Mouse (Mus musculus) NIH3T3 (cell line): ENCODE measurements around the gene Cmpk2.
"Not testable (repeated sequence)": the region's sequence is repeated elsewhere in the genome, so short reads cannot be mapped to it uniquely, and the experiment has no call there.

Experiments used
- DNase-seq: peaks from one replicate; pipeline ENCODE4 v3.0.0-alpha.2; 2012; ENCODE audit warnings: low read depth

The Cmpk2 gene

DNA sequence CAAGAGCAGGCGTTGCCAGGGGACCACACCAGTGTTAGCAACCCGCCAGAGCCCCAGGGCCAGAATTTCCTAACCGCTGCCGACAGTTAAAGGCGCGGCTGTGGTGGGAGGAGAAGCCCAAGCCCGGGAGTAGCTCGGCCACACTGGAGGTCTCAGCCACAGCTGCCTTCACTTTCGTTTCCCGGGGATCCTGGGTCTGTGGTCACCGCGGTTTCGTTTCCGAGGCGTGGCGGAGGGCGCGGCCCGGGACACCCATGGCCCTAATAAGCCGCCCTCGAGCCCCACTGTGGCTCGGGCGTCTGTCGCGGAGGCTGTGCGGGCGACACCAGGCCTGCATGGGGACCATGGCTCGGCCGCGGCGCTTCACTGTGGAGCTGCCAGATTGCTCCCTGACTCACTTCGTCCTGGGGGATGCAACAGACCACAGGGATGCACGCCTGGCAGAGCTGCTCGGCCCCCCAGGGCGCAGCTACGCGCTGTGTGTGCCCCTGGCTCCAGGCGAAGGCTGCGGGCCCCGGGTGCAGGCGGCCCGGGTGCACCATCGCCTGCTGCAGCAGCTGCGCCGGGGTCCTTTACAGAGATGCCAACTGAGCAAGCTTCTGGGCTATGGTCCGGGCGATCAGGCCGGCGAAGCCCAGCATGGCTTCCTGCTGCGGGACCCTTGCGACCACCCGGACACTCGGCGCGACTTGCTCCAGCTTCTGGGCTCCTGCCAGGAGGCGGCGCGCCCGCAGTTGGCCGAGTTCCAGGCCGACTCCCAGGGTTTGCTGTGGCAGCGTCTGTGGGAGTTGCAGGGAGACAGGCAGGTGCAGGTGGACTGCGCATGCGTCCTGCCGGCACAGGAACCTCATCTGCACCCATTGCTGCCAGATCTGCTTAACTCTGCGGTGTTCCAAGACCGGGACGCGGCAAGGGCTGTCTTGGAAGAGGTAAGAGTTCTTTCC lies at the start of gene Cmpk2:
Gene Cmpk2, plus strand, starts transcription at position 107 of the 944 bp plus-strand sequence.
- peak; percentile 77 for DNase-seq

DNA sequence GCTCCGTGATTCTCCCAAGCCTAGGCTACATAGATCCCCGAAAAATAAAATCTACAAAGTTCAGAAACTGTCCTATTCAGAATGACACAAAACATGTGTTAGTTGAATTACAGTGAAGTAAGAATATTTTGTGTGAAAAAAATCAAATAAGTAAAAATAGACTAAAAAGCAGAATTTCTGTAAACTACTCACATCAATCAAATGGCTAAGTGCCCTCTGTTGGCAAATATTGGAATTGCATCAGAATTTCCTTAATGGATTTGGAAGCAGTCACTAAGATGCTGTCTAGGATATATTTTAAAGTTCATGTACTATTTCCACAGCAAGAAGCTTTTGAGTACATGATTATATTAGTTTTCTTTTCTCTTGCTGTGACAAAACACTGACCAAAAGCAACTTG lies 44.2 kb upstream of the Cmpk2 start:
- DNase-seq, result peak; percentile 83

DNA sequence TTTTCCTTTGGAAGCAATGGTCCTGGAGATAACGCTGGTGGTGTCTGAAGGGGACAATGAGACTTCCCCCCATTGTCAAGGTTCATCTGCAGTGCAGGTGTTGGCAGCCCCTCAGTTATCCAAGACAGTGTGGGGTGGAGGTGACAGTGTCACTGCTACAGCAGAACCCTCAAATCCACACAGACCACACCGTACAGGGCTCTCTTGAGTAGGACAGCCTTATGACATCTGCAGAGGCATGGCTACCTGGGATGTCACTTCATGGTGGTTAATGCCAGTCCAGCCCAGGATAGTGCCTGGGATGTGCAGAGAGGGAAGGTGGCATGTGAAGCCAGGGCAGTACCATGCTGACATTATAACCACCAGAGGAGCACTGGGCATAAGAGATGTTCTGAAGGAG lies 40.2 kb upstream of the Cmpk2 start:
- not testable (repeated sequence) for DNase-seq

DNA sequence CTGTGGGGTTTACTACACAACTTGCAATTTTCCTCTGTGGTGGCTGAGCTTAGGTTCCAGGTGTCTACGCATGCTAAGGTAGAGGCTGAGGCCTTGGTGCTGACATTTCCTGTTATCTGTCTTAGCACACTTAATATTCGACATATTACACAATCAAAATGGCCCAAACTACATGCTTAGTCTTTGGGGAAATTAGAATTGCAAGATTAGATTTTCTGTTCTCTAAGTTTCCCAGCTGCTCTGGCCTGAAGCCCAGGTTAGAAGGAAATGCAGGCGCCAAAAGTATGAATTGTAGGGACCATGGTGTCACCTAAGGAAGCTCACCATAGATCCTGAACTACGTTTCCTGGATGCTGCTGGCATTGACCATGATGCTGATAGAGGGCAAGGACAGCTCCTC lies 32.7 kb upstream of the Cmpk2 start:
- no peak for DNase-seq

DNA sequence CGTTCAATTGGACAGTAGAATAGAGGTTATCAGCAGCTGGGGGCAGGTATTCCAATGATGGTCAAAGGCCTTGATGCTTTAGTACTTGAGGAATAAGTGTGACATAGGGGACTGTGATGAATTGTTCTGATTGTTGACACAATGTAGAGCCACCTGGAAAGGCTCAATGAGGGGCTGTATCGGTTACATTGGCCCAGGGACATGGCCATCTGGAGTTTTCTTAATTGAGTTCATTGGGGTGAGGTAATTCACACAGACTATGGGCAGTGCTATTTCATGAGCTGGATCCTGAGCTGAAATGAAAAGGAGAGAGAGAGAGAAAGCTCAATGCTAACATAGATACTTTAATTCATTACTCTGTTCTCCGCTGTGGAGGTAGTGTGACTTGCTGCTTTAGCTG lies 31.1 kb upstream of the Cmpk2 start:
- no peak for DNase-seq

DNA sequence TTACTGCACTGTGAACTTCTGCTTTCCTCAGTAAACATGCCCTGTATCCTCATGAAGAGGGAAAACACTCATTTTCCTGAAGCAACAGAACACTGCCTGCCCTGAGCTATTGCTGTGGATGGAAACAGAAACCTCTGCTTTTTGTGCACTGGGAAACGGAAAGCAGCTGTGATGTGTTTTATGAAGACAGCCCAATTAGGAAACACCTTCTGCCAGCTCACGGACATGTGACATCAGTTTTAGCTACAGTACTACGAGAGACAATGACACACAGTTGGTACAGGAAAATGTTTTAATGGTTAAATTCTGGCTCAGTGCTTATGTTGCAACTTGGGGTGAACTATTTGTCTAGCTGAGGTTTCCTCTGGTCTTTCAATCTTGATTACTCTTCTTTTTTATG lies 29.6 kb upstream of the Cmpk2 start:
- DNase-seq, result peak; percentile 15

DNA sequence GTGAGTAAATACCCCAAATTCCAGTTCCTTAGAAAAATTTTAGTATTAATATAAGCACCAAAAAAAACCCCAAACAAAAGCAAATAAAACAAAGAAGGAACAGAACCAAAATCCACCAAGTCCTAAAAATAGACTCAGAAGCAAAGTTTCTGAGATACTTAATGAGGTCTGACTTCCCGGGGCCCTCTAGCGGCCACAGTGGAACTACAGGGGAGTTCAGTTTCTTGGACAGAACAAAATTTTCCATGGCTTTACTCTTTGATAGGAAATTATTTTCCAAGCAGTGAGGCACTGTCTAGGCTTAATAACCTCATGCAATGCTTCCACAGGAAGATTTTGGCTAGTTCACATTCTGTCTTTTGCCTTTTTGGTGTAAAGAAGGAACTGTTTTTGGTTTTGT lies 24.9 kb upstream of the Cmpk2 start:
- peak; percentile 85 for DNase-seq

DNA sequence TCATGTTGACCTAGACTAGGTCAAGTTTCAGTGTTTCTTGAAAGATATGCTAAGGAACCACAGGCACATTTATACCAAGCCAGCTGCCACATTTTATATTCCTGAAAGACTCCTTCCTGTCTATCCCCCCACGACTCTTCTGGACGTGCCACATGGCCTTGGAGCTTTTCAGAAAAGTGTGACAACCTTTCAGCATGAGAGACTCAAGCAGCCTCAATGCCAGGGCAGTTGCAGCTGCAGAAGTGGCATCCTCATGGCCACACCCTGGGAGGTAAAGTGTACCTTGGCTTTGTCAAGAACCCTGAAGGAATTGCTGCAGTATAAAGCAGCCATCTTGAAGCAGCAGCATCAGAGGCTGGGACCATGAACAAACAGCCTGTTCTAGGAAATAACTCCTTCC lies 24.5 kb upstream of the Cmpk2 start:
- DNase-seq, result no peak

DNA sequence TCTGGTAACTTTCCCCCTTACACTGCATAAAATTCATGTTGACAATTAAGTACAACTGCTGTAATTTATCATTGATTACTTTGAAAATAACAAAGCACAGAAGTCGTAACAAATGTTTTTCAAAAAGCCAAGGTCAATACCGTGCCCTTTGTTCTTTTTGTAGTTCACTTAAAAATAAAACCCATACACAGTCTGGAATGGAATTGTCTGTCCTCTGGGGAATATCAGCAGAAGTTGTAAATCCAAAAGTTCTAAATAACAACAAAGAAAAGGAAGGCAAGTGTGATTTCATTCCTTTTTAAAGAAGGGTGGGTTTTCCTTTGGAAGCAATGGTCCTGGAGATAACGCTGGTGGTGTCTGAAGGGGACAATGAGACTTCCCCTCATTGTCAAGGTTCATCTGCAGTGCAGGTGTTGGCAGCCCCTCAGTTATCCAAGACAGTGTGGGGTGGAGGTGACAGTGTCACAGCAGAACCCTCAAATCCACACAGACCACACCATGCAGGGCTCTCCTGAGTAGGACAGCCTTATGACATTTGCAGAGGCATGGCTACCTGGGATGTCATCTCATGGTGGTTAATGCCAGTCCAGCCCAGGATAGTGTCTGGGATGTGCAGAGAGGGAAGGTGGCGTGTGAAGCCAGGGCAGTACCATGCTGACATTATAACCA lies 22.5 kb upstream of the Cmpk2 start:
- no peak for DNase-seq

DNA sequence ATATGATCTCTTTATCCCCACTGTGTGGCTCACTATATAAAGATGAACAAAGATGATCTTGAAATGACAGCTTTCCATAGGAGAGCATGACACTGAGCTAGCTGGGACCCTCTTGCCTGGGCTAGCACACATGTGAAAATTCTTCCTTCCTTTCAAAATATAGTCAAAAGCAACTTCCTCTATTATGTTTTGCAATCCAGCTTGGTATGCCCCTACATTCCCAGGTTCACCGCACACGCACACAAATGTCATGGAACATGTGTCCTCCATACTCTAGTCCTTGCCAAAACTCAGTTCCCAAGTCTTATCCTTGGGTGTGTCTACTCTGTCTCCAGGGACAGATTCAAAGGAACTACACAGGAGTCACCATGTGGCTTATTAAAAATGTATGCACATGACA lies 19.5 kb upstream of the Cmpk2 start:
- DNase-seq, result no peak

DNA sequence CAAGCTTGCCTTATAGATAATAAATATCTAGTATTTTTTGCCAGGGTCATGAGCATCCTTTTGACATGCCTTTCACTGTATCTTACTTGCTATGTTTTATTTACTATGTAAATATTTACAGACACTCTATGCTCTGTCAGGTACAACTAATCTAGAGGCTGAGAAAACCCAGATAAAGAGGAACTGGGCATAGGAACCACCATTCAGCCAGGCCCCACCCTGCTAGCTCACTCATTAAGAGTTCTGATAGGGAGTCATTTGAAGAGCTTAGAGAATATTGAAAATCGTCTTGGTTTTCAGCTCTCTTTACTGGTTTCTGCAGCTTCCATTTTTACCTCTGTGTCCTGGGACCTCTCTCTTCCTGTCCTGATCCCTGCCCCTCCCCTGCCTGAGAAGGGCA lies 17.9 kb upstream of the Cmpk2 start:
- no peak for DNase-seq

DNA sequence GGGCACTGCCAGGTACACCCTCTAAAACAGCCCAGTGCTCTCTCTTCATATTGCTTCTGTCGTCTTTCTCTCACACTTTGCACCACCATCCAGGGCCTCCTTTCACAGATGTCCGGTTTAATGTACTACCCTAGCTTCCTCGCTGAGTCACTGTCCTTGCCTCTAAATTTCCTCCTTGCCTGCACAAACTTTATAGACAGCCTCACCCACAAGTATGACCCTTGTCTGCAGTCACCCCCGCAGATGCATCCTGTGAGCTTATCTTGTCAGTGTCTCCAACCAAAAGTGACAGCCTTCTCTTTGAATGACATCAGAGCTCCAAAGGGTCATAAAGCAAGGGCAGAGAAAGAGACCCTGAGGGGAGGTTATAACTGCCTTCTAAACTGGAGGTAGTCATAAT lies 16.1 kb upstream of the Cmpk2 start:
- no peak for DNase-seq

DNA sequence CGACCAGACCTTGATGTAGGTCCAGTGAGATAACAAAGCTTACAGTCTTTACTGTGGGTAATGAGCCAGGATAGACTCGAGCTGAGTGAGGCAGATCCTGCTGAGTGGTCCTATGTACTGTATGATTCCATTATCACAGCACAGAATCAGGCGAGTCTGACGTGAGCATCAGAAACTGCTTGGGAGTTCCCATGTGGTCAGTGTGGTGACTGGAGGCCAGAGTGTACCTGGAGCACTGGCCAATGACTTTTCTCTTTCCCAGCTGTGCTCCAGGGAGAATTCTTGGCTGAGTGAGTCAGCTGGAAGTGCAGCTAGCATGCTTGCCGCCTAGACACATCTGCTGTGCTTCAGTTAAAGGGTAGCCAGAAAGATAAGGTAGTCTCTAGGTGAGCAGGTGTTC lies 14.3 kb upstream of the Cmpk2 start:
- DNase-seq, result peak; percentile 27

DNA sequence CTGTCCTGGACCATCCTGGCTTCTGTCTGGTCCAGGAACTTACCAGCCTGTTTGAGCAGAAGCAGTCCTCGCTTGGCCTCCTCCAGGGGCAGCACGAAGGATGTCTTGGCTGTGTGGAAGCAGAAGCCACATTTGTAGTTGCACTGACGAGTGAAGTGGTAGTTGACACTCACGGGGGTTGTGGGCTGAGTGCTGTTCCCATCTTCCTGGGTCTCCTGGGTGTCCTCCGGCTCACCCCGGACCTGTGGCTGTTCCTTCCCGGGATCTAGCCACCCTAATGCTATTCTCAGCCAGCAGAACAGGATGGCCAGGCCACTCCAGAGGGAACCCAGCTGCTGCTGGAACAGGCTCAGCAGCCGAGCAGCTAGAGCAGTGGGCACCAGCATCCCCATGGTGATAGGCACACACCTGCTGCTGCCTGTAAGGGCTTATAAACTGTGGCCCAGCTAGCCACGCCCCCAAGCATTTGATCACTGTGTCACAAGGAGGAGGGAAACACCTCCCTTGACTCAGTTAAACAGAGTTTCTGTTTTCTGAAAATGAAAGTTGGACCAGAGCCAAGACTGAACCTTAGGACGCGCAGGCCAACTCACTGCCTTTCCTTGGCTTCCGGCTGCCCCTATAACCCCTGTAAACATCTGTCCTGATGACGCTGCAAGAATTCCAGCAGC lies 12.8 kb upstream of the Cmpk2 start, which contains the start of gene Rsad2:
Gene Rsad2, minus strand, starts transcription at position 425 of the 671 bp plus-strand sequence.
- DNase-seq, result peak; percentile 57

DNA sequence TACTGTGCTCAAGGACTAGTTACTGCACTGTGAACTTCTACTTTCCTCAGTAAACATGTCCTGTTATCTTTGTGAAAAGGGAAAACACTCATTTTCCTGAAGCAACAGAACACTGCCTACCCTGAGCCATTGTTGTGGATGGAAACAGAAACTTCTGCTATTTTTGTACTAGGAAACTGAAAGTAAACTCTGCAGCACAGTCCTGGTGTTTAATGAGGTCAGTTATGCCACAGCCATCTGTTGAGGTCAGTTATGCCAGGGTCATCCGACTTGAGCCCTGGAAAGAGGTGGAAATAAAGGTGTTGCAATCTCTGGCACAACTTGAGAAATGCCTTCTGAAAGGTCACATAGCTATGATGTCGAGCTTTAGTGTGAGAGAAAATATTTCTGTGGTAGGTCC lies 8.9 kb upstream of the Cmpk2 start:
- DNase-seq, result peak; percentile 29

DNA sequence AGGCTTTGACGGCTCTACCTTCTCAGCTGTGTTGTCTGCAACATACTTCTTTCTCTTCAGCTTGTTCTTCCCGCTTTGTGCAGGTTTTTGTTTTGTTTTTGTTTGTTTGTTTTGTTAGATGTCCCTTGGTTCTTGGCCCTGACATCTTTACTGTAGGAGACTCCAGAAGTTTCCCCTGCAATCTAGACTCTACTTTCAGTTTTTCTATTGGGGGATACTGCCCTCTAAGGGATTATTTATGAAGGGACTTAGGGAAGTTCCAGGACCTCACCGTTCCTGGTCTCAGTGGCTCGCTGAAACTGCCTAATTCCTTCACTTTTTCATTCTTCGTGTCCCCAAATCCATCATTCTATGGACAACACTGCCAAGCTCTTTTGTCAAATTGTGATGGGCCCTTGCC lies 3.4 kb upstream of the Cmpk2 start:
- no peak for DNase-seq

DNA sequence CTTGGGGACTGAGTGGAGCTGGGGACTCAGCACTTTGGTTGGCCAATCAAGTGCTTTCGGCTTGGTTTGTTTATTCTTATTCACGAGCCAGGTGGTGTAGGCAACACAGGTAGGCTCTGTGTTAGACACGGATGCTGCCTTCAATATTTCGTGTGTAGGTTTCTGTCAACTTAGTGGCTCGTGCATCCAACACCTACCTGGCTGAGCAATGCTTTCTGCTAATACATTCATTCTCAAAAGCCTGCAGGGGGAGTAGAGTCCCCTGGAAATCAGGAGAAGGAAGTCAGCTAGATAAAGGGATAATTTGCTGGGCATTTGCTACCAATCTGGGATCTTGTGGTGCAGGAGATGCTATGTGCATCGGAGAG lies 1.0 kb downstream of the Cmpk2 start:
- peak; percentile 15 for DNase-seq

DNA sequence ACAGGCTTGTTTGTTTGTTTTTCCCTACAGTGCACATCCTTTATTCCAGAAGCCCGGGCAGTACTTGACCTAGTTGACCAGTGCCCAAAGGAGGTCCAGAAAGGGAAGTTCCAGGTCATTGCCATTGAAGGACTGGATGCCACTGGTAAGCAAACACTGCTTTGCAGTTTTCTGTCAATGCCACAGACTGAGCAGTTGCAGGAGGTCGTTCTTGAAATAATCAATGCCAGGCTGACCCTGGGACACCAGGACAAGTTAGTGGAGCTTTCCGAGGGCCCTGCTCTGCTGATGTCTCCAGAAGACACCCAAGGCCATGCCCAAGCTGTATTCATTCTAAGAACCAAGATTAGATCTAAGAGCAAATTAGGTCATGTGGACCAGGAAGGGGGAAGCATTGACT lies 2.4 kb downstream of the Cmpk2 start:
- DNase-seq, result no peak

DNA sequence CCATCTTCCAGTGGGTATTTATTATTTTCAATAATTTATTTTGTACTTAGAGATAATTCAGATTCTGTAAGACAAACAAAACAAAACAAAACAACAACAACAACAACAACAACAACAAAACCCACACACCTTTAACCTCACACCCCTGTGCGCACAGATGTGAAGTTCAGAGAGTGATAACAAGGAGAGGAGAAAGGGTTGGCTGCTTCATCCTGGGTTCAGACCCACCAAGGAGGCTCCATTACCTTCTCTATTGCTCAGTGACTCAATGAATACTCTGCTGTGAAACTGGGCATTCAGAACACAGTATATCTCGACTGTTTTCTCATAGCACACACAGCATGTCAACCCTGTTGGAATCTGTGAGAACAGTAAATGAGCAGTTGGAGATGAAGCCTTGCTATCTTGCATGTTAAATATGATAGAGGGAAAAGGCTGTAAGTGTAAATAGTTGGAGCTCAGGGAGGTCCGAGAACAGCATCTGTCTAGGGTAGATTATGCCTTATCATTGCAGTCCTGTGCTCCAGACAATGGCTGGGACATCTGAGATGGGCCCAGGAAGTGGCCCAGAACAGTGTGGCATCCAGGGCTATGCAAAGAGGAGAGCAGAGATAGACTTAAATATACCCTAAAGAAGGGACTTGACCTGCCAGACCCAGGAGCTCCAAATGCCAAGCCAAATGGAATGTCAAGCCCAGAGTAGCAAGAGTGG lies 3.9 kb downstream of the Cmpk2 start:
- DNase-seq, result no peak

DNA sequence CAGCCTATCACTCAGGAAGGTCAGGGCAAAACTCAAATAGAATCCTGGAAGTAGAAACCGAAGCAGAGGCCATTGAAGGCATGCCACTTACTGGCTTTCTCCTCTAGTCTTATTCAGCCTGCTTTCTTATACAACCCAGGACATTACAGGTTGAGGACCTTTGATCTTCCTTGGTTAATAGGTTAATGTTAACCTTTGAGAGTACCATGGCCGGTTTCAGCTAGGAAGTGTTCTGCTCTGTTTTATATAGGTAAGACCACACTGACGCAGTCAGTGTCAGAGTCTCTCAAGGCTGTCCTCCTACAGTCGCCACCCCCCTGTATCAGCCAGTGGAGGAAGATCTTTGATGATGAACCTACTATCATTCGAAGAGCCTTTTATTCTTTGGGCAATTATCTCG lies 4.7 kb downstream of the Cmpk2 start:
- no peak for DNase-seq

DNA sequence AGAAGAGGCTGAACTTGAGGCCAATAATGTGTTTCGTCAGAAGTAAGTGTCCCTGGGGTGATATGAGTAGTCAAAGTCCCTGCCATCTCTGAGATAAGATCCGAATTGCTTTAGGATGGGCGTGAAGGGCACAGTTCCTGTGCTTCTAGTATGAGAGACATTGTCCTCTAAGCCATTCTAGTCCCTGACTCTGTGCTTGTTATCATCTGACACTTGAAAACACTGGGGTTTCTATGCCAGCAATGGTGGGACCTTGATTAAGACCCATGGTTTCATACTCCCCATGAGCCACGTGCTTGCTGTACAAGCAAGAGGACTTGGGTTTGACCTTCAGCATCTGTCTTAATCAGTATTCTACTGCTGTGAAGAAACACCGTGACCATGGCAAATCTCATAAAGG lies 8.2 kb downstream of the Cmpk2 start:
- DNase-seq, result no peak
